Mouse (Mus musculus) bone marrow macrophage, adult 2 months (primary cell): ENCODE data around the gene Sspn. TPM values are rescaled to one million over a fixed set of nuclear protein-coding genes. Genes with fewer than 3 reads are reported as not detected.

Experiments
- H3K27ac ChIP-seq: 2 replicates; pipeline ENCODE4 v1.5.1; 2012; ENCODE audit warnings: low read depth, low read length; ENCODE audit not compliant: insufficient read depth
- H3K4me1 ChIP-seq: 2 replicates; pipeline ENCODE4 v1.6.1; 2012; ENCODE audit warnings: low read length; ENCODE audit not compliant: control insufficient read depth, insufficient read depth
- H3K4me3 ChIP-seq: 2 replicates; pipeline ENCODE4 v1.5.1; 2012; ENCODE audit warnings: mild to moderate bottlenecking, low read length, moderate library complexity; ENCODE audit not compliant: insufficient read depth
- CTCF ChIP-seq: IDR thresholded peaks from 2 replicates; pipeline ENCODE4 v1.5.1; 2012; ENCODE audit warnings: low read depth, mild to moderate bottlenecking, low read length, moderate library complexity
- POLR2A ChIP-seq: IDR thresholded peaks from 2 replicates; pipeline ENCODE4 v1.6.1; 2012; ENCODE audit warnings: mild to moderate bottlenecking, low read depth, low read length, borderline replicate concordance
- polyA plus RNA-seq: library from polyadenylated mRNA; stranded (reverse); fragments of >200 nt; gene quantifications from 2 replicates; pipeline ENCODE4 v1.2.4, GENCODE M21; 2012; ENCODE audit not compliant: missing spikeins, insufficient read depth, insufficient read length

Gene Sspn
- polyA plus RNA-seq, 1 experiment: 0.20 TPM

DNA sequence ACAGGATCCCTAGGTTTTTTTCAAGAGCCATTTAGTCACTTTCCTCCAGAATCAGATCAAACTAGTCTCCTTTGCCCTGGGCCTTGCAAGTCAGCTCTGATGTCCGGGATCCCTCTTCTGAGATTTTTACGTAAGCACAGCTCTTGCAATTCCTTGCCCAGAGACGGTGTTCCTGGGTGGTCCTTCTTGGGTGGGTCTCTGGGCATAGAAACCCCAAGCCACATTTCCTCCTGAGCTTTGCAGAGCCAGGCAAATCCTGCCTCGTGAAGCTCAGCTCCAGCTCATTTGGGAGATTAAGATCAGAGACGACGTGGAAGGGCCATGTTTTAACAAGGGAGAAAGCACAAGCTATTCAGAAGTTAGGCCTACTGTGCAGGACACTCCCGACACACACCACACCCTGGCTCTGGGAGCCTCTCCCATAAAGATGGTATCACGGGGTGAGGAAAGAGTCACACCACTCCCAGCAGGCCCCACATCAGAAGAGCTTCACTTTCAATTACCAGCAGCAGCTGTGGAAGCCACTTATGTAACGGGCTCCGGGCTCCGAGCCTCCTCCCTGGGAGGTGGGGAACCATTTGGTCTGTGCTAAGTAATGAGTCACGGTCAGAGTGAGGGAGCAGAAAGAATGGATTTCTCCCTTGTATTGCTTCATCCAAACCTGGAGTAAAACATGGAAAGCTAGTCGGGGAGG, 67.0 kb downstream of the Sspn start:
- H3K4me3 ChIP-seq: no peak overlapping the region
- no peak for TF ChIP-seq POLR2A
- TF ChIP-seq CTCF: no peak
- peaks cover 8% of the 10 kb centered on the region for H3K4me1 ChIP-seq
- no peak overlapping the region for H3K27ac ChIP-seq

DNA sequence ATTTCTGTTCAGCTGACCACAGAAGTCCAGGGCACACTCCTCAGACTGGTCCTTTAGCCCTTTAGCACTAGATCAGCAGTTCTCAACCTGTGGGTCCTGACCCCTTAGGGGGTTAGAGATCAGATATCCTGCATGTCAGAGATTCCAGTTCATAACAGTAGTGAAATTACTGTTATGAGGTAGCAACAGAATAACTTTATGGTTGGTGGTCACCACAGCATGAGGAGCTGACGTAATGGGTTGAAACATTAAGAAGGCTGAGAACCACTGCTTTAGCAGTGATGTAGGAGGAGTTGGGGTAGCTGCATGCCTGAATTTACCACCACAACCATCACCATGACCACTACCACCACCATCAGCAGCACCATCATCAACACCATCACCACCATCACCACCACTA, 69.3 kb downstream of the Sspn start:
- H3K27ac ChIP-seq: no peak overlapping the region
- peaks cover 27% of the 10 kb centered on the region for H3K4me1 ChIP-seq
- no peak overlapping the region for H3K4me3 ChIP-seq
- TF ChIP-seq POLR2A (no peak), CTCF (no peak)

GRCm38 (mm10) chr6:146001396-146002191, 70.2 kb downstream of the Sspn start:
- no peak overlapping the region for H3K27ac ChIP-seq
- H3K4me1 ChIP-seq: peaks cover 34% of the 10 kb centered on the region
- TF ChIP-seq POLR2A (no peak), CTCF (no peak)
- no peak overlapping the region for H3K4me3 ChIP-seq

GRCm38 (mm10) chr6:146004174-146004601, 72.7 kb downstream of the Sspn start:
- H3K4me3 ChIP-seq: no peak overlapping the region
- H3K27ac ChIP-seq: no peak overlapping the region
- no peak for TF ChIP-seq POLR2A
- TF ChIP-seq CTCF: no peak
- peaks cover 41% of the 10 kb centered on the region for H3K4me1 ChIP-seq

GRCm38 (mm10) chr6:146005129-146005886, 73.9 kb downstream of the Sspn start:
- H3K4me1 ChIP-seq: peaks cover 42% of the 10 kb centered on the region
- no peak overlapping the region for H3K4me3 ChIP-seq
- peak overlapping the region; percentile 36; the same call in 1 of the 2 replicates for H3K27ac ChIP-seq
- TF ChIP-seq POLR2A: no peak
- TF ChIP-seq CTCF: no peak

- no peak overlapping the region for H3K4me3 ChIP-seq
- TF ChIP-seq POLR2A: no peak
- no peak for TF ChIP-seq CTCF
- H3K27ac ChIP-seq: peak overlapping the region; percentile 15; the same call in 1 of the 2 replicates
- H3K4me1 ChIP-seq: peaks cover 42% of the 10 kb centered on the region
Measured at GRCm38 (mm10) chr6:146005935-146006564, 74.6 kb downstream of the Sspn start.

DNA sequence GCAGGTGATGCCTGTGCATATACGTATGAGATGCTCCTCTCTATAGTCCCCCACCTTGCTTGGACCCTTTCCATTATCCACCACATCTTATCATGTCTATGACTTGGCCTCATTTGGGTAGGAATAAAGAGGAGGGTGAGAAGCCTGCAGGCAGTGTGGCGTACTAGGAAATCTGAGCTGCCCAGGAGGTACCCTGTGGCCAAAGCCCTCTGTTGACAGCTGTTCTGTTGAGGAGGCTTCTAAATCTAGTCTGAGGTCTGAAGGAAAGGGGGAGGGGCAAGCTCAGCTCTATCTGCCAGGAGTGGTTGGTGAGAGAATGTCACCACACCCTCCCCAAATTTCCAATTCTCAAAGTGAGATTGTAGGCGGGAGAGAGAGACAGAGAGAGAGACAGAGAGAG, 75.3 kb downstream of the Sspn start:
- TF ChIP-seq POLR2A (no peak), CTCF (no peak)
- Histone ChIP-seq H3K4me1 (peaks cover 42% of the 10 kb centered on the region), H3K4me3 (no peak overlapping the region)

GRCm38 (mm10) chr6:146008450-146008981, 77.1 kb downstream of the Sspn start:
- Histone ChIP-seq H3K4me3 (no peak overlapping the region), H3K27ac (no peak overlapping the region), H3K4me1 (peaks cover 52% of the 10 kb centered on the region)
- TF ChIP-seq POLR2A: no peak
- TF ChIP-seq CTCF: no peak

More for the DNA sequence above, 75.3 kb downstream of the Sspn start:
- no peak overlapping the region for H3K27ac ChIP-seq

GRCm38 (mm10) chr6:146009163-146009915, 77.9 kb downstream of the Sspn start:
- TF ChIP-seq POLR2A: no peak
- no peak for TF ChIP-seq CTCF
- peaks cover 51% of the 10 kb centered on the region for H3K4me1 ChIP-seq
- H3K27ac ChIP-seq: no peak overlapping the region
- no peak overlapping the region for H3K4me3 ChIP-seq
